Mouse (Mus musculus): Measurements from ENCODE around the gene Mlh1. TPM values are rescaled to one million over a fixed set of nuclear protein-coding genes. Genes with fewer than 3 reads are reported as not detected.

The Mlh1 gene
- 1 to 10 TPM; 5.4 to 6.4 TPM for total RNA-seq (2021)
- long read RNA-seq, experiment 1, transcript Mlh1-201 (19 exons, 2,754 nt) = major isoform, 6 of 10 reads
- long read RNA-seq, experiment 1, partial matches to known transcripts = 2 of 10 reads
- long read RNA-seq, experiment 1, other reads (novel, unspliced or antisense) = 2 of 10 reads
- long read RNA-seq, experiment 2, partial matches to known transcripts = 0 of 1 reads
- long read RNA-seq, experiment 2, other reads (novel, unspliced or antisense) = 1 of 1 reads

- DNase-seq (ENCODE audit: low spot score) = peak; percentile 99
These were observed at the start of gene Mlh1, which contains the start of gene Epm2aip1 for GRCm38 (mm10) chr9:111271434-111272160. Mlh1 (minus strand) TSS chr9:111271791. Epm2aip1 (plus strand) TSS chr9:111271929.

GRCm38 (mm10) chr9:111320912-111321311, 49.3 kb upstream of the Mlh1 start:
- no peak for DNase-seq (ENCODE audit: low spot score)

- peak; percentile 25 for DNase-seq (ENCODE audit: low spot score)
These were observed 42.6 kb upstream of the Mlh1 start for GRCm38 (mm10) chr9:111314219-111314618.

- no peak for DNase-seq (ENCODE audit: low spot score)
These were observed 42.2 kb upstream of the Mlh1 start for GRCm38 (mm10) chr9:111313793-111314192.

- DNase-seq (ENCODE audit: low spot score) = no peak
These were observed 41.7 kb upstream of the Mlh1 start for GRCm38 (mm10) chr9:111313299-111313698.

- no peak for DNase-seq (ENCODE audit: low spot score)
These were observed 41.0 kb upstream of the Mlh1 start for GRCm38 (mm10) chr9:111312442-111313141.

GRCm38 (mm10) chr9:111311843-111312441, 40.4 kb upstream of the Mlh1 start:
- no peak for DNase-seq (ENCODE audit: low spot score)

GRCm38 (mm10) chr9:111311031-111311842, 39.6 kb upstream of the Mlh1 start, which contains the start of gene Trank1:
Trank1 (plus strand) TSS chr9:111311739.
- no peak for DNase-seq (ENCODE audit: low spot score)

GRCm38 (mm10) chr9:111306142-111306541, 34.6 kb upstream of the Mlh1 start:
- DNase-seq (ENCODE audit: low spot score) = no peak

GRCm38 (mm10) chr9:111304036-111304435, 32.4 kb upstream of the Mlh1 start:
- DNase-seq (ENCODE audit: low spot score) = no peak

- no peak for DNase-seq (ENCODE audit: low spot score)
These were observed 30.7 kb upstream of the Mlh1 start for GRCm38 (mm10) chr9:111302196-111302831.

GRCm38 (mm10) chr9:111298606-111299005, 27.0 kb upstream of the Mlh1 start:
- no peak for DNase-seq (ENCODE audit: low spot score)

- no peak for DNase-seq (ENCODE audit: low spot score)
These were observed 24.8 kb upstream of the Mlh1 start for GRCm38 (mm10) chr9:111296433-111296832.

GRCm38 (mm10) chr9:111295323-111295722, 23.7 kb upstream of the Mlh1 start:
- no peak for DNase-seq (ENCODE audit: low spot score)

GRCm38 (mm10) chr9:111294911-111295310, 23.3 kb upstream of the Mlh1 start:
- no peak for DNase-seq (ENCODE audit: low spot score)

GRCm38 (mm10) chr9:111293234-111293633, 21.6 kb upstream of the Mlh1 start:
- no peak for DNase-seq (ENCODE audit: low spot score)

- no peak for DNase-seq (ENCODE audit: low spot score)
These were observed 19.0 kb upstream of the Mlh1 start for GRCm38 (mm10) chr9:111290539-111291100.

- DNase-seq (ENCODE audit: low spot score) = peak; percentile 90
These were observed 18.3 kb upstream of the Mlh1 start for GRCm38 (mm10) chr9:111289832-111290339.

GRCm38 (mm10) chr9:111289294-111289831, 17.8 kb upstream of the Mlh1 start:
- no peak for DNase-seq (ENCODE audit: low spot score)

GRCm38 (mm10) chr9:111287956-111288355, 16.4 kb upstream of the Mlh1 start:
- no peak for DNase-seq (ENCODE audit: low spot score)

Data from gastrocnemius, adult 18-20 months (tissue).